Mouse (Mus musculus) brain, embryonic 18.5 days (tissue): ENCODE measurements around the gene Dnajc25.
A peak's percentile ranks its signal among the peaks of the same experiment; 100 is the strongest.

Experiments used
- DNase-seq: peaks from one replicate; pipeline ENCODE4 v3.0.0-alpha.2; 2012; ENCODE audit warnings: low read depth, low spot score

The Dnajc25 gene

DNA sequence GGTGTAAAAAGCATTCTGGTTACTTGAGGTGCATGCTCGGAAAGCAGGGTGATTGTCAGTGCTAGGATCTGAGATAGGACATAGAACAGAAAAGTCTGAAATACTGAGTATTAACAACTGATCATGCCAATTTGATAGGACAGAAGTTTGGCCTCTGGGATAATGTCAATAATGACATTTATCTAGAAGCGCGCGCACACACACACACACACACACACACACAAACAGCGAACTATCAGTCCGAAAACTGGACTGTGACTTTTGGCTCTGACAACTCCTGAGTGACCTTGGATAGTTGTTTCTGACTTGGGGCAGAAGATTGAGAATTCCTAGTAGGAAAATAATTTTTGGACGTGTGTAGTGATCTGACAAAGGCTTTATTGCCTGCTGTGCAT is 8.9 kb downstream of the Dnajc25 start:
- no peak for DNase-seq

DNA sequence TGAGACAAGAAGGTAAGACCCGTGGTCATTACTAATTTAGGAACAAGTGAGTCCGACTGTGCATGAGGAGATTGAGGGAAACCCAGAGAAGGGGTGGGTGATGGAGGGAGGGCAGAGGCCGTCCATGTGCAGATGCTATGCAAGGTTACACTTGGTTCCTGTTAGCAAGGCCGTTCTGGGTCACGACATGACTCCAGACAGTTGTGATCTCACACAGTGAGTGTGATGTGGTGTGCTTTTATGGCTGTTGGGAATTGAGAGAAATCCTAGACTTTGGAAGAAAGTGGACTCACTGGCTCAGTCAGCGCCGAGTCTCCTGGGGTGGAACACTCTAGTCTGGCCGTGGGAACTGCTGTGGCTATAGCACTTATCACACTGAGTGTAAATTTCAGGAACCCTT is 11.3 kb downstream of the Dnajc25 start:
- no peak for DNase-seq

DNA sequence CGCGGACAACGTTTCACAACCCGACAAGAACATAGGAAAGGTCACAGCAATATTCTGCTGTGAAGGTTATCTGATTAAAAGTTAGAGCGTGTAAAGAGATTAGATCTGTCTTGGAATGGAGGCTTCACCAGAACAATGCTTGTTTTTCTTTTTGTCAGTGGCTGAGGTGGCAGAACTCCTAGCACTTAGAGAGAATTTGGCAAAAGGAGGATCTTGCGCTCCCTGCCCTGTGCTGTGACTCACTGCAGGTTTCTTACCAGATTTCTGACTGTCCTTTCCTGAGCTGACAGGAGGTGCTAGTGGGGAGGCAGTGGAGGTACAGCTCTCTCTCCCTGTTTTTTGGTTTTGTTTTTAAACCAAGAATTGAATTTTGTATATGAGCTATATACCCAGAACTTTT is 12.2 kb downstream of the Dnajc25 start:
- DNase-seq: no peak

DNA sequence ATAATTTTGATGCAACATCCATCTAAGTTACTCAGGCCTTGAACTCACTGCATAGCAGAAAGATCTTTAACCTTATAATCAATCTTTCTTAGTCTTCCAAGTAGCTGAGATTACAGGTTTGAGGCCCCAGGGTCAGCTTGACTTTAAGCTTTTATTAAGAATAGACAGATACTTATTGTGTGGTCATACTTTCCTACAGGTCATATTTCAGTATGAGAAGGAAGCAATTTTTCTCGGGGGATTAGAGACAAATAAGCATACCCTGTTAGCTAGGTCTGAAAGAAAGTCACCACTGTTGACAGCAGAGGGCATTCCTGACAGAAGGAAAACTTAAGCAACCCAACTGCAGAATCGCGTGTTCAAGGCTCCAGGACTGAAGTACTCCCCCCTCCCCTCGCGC is 13.1 kb downstream of the Dnajc25 start:
- no peak for DNase-seq

DNA sequence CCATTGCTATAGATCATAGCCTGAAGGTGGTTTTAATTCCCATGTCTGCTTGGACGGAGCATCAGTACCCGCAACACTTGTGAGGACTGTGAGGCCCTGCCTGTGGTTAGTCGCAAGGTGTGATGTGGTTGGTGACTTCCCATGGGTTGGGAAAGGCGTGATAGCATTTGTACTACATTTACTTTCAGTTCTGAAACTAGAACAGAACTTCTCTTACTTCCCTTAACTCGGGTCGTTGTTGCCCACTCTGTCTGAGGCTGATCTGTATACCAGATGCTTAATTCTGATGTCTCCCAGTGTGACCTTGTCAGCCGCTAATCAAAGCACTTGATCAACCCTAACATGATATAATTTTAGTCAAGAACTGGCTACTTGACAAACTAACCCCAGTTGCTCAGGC is 14.3 kb downstream of the Dnajc25 start:
- DNase-seq: no peak

DNA sequence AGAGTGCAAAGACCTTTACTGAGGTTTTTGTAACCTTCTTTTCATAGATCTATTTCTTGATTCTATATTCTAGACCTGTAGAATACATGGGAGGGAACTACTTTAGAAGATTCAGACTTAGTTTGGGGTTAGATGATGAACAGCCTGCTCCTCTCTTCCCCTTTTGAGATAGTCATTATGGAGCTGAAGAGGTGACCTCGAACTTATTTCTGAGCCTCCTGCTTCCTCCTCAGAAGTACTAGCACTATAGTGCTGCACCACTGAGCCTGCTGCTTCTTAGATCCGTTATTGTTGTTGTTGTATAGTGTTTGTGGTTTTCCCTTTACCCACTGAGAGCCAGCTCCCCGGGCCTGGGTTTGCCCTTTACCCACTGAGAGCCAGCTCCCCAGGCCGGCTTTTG is 14.8 kb downstream of the Dnajc25 start:
- no peak for DNase-seq

DNA sequence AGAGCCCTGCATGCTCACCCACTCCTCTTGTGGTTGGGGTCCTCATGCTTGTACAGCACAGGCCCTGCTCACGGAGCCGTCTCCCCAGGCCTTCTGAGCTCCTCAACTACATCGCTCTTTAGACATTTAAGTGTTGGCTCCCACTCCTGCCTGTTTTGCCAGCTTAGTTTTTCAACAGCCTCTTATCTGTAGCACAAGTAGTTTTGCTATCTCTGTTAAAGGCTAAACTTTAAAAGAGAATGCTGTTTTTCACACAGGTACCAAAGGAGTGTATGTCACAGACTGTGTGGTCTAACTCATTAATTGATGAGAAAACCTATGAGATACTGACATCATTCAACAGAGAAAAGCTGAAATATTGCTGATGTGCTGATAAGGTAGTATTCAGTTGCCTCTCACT is 16.6 kb downstream of the Dnajc25 start:
- DNase-seq: no peak

DNA sequence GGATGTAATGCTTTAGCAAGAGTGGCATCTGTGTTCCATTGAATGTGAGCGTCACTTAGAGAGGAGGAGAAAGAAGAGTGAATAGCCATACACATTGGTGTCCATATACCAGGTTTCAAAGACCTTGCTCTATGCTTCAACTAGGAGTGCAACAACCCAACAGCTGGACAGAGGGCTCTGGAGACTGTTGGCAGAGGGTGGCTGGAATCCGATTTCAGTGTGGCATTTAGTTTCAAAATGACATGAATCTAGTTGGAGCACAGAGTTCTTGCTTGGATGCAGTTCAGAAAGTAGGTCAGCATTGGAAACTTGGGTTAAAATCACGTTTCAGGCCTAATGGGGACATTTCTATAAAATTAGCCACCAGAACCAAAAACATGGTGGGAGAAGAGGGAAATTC is 20.3 kb downstream of the Dnajc25 start:
- no peak for DNase-seq

DNA sequence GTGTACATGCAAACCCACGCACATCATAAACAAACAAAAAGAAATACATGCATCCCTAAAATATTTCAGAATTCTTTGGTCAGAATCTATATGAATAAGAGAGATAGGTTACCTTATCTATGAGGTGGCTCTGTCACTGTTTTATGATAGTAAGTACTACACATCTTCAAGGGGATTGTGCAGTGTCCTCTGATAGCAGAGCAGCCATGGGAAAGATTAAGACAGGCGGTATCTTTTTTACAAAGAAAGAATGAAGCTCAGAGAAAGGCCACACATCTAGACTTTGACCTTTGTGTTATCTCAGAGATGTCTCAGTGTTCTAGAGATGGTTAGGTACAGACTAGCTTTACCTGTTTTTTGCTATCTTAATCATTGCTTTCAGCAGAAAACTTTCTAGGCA is 22.1 kb downstream of the Dnajc25 start:
- no peak for DNase-seq

DNA sequence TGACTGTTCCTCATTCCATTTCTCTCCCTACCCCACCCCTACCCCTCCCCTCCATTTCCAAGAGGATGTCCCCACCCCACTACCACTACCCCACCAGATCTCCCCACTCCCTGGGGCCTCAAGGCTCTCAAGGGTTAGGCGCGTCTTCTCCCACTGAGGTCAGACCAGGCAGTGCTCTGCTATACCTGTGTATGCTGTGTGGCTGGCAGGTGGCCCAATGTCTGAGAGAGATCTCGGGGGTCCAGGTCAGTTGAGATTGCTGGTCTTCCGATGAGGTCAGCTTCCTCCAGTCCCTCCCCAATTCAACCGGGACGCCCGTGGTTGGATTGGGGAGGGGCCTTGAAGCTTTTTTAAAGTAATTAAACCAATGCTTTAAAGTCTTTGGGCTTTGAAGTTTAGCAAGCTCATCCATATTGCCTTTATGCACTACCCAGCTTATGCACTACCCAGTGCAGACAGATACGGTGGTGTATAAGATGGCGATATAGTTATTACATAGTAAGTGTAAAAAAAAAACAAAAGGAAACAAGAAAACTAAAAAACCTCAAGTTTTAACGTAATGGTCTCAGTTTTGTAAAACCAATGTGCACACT is 39.6 kb downstream of the Dnajc25 start:
- no peak for DNase-seq

DNA sequence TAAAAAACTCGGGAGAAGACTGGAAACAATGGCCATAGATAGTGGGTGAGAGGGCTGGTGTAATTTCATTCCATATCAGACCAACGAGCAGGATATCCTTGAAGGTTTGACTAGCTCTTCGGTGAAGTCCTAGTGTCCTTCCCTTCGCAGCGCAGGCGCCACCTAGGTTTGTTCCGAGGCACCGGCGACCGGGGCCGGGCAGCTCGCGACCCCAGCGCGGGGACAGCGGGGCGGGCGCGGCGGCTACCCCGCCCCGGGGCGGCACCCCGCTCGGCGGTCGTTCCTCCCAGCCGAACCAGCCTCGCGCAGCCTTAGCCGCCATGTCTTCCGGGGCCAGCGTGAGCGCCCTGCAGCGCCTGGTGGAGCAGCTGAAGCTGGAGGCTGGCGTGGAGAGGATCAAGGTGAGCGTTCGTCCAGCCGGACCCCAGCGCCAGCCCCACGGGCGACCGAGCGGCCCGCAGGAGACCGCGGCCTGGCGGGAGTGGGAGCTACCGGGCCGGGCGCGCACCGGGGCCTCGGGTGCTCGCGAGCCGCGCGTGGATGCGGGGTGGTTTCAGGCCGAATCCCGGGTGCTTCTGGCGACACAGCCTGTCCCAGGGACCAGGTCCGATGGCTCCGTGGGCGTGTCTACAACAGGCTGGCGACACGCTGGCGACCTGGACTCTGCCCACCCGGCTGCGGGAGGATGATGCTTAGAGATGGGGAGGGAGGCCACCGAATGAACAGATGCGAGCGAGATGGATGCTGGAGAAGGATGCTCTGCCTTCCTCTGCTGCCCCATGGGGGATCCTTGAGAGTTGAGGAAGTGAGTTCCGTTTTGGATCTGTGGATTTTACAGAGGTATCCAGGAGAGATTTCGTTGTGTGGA is 40.3 kb downstream of the Dnajc25 start, which contains the start of gene Gng10:
Gene Gng10, plus strand, starts transcription at position 171 of the 868 bp plus-strand sequence.
- peak; percentile 39 for DNase-seq

DNA sequence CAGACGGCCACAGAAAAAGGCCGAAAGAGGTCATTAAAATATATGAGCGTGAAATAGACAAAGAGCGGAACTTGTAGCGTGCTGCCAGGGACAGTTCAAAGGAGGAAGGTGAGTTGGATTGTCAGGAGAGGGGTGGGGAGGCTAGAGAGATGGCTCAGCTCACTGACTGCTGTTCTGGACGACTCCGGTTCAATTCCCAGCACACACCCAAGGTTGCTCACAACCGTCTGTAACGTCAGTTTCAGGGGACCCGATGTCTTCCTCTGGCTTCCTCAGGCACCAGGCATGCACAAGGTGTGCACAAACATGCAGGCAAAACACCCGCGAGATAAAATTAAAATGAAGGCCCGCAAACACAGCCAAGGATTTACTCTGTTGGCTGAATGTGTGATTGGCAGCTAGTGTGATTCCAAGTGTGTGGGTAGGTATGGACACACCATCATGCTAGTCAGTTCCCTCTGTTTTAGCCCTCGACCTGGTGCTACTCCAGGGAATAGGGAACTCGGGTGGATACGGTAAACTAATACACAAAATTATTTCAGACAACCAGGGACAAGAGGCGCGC is 41.0 kb downstream of the Dnajc25 start:
- DNase-seq: no peak

DNA sequence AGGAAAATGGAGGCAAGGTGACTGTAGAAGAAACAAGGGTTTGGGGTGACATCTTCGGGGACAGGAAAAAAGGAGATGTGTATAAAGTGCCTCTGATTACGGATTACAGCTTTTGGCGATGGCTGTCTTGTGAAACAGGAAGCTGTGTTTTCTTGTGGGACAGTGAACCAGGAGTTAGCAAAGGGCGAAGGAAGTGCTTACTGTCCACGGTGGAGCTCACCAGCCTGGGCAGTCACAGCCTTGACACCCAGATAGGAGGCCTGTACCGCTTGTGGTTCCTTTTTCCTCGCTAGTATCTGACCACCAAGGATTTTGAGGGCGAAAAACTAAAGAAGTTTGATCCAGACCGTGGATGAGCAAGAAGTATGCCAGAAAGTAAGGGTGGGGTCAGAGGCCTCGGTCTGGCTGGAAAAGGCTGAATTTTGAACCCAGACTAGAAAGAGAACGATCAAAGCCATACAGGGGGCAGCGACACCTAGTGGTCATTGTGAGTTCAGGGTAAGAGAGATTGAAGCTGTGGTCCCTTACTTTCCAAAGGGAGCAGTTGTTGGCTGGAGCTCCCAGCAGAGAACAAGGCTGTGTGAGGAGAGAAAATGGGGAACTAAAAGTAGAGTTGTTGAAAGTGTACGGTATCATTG is 41.7 kb downstream of the Dnajc25 start:
- no peak for DNase-seq

DNA sequence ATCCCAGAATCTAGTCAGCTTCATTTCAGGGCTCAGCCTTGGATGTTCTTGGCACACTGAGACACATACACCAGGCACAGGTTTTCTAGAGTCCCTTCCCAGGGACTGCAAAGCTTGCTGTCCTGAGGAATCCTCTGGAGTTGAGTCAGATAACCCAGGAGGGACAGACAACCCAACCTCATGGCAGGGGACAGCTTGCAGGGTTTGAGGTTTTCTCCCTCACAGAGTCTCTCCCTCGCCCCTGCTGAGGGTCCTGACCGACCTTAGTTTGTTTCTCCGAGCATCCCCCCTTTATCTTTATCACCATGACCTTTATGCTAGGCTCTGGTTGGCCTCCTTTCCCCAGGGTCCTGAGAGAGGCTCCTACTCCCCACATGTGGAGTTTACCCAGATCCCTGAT is 42.7 kb downstream of the Dnajc25 start:
- no peak for DNase-seq

DNA sequence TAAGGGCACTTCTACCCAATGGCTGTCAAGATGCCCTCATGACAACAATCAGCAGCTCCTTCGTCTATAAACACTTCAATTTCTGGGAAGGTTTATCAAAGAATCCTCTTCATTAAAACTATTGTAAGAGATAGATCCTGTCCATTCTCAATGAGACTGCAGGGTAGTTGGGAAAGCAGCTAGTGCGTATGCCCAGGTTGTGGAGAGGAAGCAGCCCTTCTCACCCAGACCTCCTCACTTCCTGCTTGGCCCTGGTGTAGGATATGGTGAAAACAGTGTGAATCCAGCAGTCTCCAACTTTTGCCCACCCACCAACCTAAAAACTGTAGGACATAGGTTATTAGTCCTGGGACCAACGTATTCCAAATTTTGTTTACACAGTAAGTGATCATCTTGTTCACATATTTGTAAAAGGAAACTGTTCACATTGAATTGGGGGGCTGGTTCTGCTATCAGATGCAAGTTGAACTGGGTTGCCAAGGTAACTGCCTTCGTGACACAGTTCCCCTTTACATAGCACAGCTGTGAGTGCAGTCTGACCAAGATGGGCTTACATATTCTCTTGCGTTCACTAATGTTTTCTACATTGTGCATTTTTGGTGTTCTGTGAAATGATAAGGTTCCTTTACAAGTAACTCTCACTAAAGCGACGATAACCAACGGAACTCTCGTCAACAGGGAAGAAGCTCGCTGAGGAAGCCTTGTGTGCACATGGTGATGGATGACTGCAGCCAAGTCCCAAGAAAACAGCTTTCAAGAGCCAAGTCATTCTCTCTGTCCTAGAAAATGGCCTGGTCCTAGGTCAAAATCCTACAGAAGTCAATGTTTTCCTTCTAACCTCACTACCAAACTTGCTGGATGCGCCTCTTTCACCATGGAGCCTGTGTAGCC is 45.8 kb downstream of the Dnajc25 start:
- DNase-seq: no peak

DNA sequence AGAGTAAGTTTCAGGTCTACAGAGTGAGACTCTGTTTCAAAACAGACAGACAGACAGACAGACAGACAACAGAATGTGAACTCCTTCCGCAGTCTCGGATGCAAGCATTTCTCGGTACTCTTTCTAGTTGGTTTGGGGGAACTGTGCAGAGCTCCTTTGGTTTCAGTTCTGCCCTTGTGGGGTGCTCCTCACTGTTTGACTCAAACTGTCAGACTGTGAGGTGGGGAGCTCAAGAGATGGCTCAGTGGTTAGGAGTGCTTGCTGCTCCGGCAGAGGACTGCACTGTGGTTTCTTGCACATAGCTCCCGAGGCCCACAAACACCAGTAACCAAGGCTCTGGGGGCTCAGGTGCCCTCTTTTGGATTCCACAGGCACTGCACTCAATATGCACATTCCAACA is 48.2 kb downstream of the Dnajc25 start:
- DNase-seq: no peak

DNA sequence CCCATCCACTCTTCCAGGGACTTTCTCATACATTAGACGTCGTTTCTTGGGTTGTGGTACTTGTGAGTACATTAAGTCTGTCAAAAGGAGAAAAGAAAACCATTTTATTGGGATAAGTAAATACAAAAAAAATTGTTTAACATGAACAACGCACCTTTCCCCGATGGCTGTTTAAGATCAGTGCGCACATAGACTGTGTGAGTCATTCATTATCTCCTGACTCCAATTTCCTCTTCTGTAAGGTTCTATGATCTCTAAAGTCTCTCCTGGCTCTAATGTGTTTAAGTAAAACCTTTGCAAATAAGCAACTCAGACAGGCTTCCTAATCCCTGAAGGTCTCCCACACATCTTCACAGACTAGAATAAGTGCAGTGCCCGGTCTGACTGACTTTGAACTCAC is 49.0 kb downstream of the Dnajc25 start:
- DNase-seq: no peak

DNA sequence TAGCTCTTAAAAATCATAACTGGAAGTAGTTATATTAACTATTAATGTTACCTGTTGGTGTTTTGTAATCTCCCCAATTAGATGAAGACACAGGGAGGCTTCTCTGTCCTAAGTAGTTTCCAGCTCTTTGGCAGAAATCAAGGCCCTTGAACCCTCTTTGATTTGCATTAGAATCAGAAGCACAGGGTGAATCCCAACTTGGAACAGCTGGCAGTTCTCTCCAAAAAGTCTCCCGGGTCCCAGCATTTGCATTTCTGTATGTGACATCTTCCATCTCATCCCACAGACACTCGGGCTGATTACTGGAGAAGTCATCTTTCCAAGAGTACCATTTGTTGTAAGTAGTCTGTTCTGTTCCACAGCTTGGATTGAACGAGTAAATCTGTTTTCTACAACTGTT is 52.4 kb downstream of the Dnajc25 start:
- DNase-seq: no peak

DNA sequence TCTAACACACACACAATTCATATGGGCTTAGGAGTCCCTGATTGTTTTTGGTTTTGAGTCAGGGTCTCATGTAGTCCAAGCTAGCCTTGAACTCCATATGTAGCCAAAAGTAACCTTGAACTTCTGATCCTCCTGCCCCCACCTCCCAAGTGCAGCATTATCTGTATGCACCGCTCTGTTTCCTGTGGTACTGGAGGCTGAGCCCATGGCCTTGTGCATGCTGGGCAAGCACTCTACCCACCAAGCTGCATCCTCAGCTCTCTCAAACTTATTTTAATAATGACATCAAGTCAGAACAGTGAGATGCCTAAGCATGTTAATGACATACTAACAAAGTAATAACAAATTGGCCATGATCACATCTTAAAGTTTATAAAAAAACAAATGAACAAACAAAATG is 56.2 kb downstream of the Dnajc25 start:
- DNase-seq: no peak

DNA sequence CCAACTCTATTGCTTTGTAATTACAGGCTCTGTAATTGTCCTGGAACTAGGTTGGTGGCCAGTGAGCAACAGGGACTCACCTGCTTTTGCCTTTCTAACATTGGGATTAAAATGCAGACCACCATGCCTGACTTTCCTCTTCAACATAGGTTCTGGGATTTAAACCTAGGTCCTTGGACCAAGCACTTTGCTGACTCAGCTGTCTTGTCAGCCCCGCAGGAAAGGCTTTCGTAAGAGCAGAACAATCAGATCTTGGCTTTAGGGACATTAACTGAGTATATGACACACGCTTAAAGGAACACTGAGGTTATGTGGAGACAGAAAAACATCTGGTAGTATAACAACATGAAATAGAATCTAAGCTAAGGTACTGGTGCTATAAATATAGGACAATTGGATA is 63.1 kb downstream of the Dnajc25 start:
- no peak for DNase-seq

DNA sequence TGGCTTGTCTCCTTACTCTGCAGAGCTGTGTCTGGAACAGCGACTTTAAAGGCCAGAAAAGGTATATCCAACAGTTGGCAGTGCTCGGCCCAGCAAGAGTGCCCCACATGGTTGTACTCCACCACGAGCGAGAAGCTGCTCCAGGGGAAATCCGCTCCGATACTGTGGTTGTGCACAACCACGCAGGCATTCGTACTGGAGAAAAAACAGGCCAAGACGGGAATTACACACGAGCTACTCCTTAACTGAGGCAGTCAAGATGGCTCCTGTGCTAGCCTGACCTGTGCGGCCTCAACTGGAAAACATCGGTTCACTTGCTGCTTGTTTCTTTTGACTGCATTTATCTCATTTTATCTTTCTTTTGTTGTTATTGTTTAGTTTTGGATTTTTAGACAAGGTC is 67.7 kb downstream of the Dnajc25 start:
- no peak for DNase-seq

DNA sequence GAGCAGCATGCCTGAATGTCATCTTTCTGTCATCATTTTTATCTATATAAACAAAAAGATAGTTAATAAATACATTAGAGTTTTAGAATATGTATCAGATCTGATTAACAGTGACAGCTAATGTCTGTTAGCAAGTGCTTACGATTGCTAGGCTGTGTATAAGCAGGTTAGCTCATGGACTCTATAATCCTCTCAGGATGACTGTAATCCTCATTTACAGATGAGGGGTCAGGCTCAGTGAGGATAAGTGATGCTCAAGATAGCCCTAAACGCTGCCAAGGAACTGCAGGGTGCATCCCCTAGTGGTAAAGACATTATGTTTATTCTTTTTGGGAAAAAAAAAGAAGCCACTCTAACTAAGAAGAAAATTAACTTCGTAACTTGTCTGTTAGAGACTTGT is 74.4 kb downstream of the Dnajc25 start:
- no peak for DNase-seq
